ENCODE assay signal across 16 mouse cellular contexts in the genomic region with DNA sequence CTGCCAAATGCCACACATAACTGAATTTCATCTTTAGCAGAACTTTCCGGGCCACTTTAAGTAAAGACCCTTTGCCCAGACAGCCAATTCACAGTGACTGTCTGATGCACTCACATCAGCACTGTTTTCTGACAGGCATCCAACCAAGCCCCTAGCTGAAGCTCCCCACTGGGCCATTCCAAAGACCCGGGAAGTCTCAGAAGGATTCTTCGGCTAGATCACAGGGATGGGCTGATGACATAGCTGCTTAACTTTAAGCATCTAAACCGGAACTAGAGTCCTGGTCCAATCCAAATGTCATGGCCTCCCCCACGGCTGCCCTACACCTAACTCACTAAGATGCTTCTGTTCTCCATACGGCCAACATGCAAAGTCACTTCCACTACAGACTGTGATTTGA. TPM values are rescaled to one million over a fixed set of nuclear protein-coding genes. Genes with fewer than 3 reads are reported as not detected.
DNase-seq lines count a peak whose midpoint lies in the region; ATAC-seq and TF ChIP-seq lines count a peak whose summit lies in the region.
"Had no signal": no experiment of that assay in that cellular context is flagged by ENCODE, and none has a peak within 500 bp of the region (broad histone marks: within the 10 kb centered on the region; RNA-seq: fewer than 3 reads in every experiment).

No protein-coding gene starts in this region.

- intact Hi-C loops in gastrocnemius, postnatal 36 days (cut with DNase I), result no loop called here

- H3K9me3 ChIP-seq in heart, embryonic 10.5 days, result peaks cover 2% of the 10 kb centered on the region; the same call in 1 of the 2 replicates
- no peaks in the 10 kb centered on the region for H3K9me3 ChIP-seq in limb, embryonic 12.5 days
- no peaks in the 10 kb centered on the region for H3K9me3 ChIP-seq in limb, embryonic 10.5 days (replicated peaks)
- H3K9me3 ChIP-seq: heart, embryonic 12.5 days; intestine, embryonic 15.5 days; liver, embryonic 15.5 days had no signal

- H3K36me3 ChIP-seq in heart, embryonic 10.5 days, result peaks cover 2% of the 10 kb centered on the region
- peaks cover 4% of the 10 kb centered on the region for H3K36me3 ChIP-seq in limb, embryonic 12.5 days
- peaks cover 6% of the 10 kb centered on the region for H3K36me3 ChIP-seq in limb, embryonic 10.5 days
- H3K36me3 ChIP-seq: intestine, embryonic 15.5 days; liver, embryonic 15.5 days had no signal

- H3K4me3 ChIP-seq in heart, embryonic 10.5 days, result no peak overlapping the region
- no peak overlapping the region for H3K4me3 ChIP-seq in limb, embryonic 12.5 days (replicated peaks)
- H3K4me3 ChIP-seq in limb, embryonic 10.5 days, result no peak overlapping the region
- H3K4me3 ChIP-seq in embryonic fibroblast, embryonic 13.5 days (ENCODE audit: insufficient read depth, low read length), result no peak overlapping the region
- H3K4me3 ChIP-seq: erythroblast, embryonic 14.5 days; heart, embryonic 12.5 days; intestine, embryonic 15.5 days; left cerebral cortex, adult 2 months; liver, embryonic 15.5 days had no signal

- H3K27ac ChIP-seq in heart, embryonic 10.5 days, result 0 out of 2 replicates have a peak overlapping the region, but pooled peaks have one; percentile 1
- H3K27ac ChIP-seq in limb, embryonic 12.5 days, result peak overlapping the region; percentile 18; the same call in 1 of the 2 replicates
- no peak overlapping the region for H3K27ac ChIP-seq in limb, embryonic 10.5 days
- 0 out of 2 replicates have a peak overlapping the region, but pooled peaks have one; percentile 16 for H3K27ac ChIP-seq in embryonic fibroblast, embryonic 13.5 days (ENCODE audit: insufficient read depth, low read length)
- H3K27ac ChIP-seq: intestine, embryonic 15.5 days; left cerebral cortex, adult 2 months; liver, embryonic 15.5 days had no signal

- DNase-seq in heart, embryonic 10.5 days (ENCODE audit: low spot score), result no peak
- DNase-seq in heart, adult 18-20 months, result no peak
- no peak for DNase-seq in limb, embryonic 10.5 days (ENCODE audit: low spot score)
- DNase-seq in retina, embryonic 14.5 days (ENCODE audit: low spot score), result peak; percentile 23
- DNase-seq in gastrocnemius, postnatal 36 days, result no peak
- DNase-seq: adrenal gland, adult 8-10 months; cerebellum, adult 11-12 months; kidney, postnatal 14 days; right cerebral cortex, adult 18-20 months had no signal

- 84% methylated on average over 6 of the region's 6 CpGs for WGBS in heart, embryonic 10.5 days
- WGBS in limb, embryonic 12.5 days, result 81% methylated on average over 6 of the region's 6 CpGs
- 92% methylated on average over 6 of the region's 6 CpGs for WGBS in limb, embryonic 10.5 days

- H3K4me2 ChIP-seq in limb, embryonic 12.5 days, result no peak overlapping the region
- H3K4me2 ChIP-seq: heart, embryonic 12.5 days; intestine, embryonic 15.5 days; liver, embryonic 15.5 days had no signal

- no peak for ATAC-seq in limb, embryonic 12.5 days (ENCODE audit: insufficient number of reproducible peaks, insufficient read depth, low FRiP score, low TSS enrichment, low read depth)
- ATAC-seq: intestine, embryonic 15.5 days had no signal

- TF ChIP-seq CTCF in embryonic fibroblast, embryonic 13.5 days (IDR thresholded peaks at IDR 0.05; ENCODE audit: borderline replicate concordance, insufficient read depth, low read length), result no peak

- peaks cover 39% of the 10 kb centered on the region for H3K4me1 ChIP-seq in heart, embryonic 10.5 days
- H3K4me1 ChIP-seq in limb, embryonic 12.5 days (replicated peaks), result peaks cover 37% of the 10 kb centered on the region
- peaks cover 28% of the 10 kb centered on the region for H3K4me1 ChIP-seq in limb, embryonic 10.5 days
- peaks cover 31% of the 10 kb centered on the region for H3K4me1 ChIP-seq in embryonic fibroblast, embryonic 13.5 days (ENCODE audit: control insufficient read depth, insufficient read depth, low read length)

- no peak for TF ChIP-seq POLR2A in embryonic fibroblast, embryonic 13.5 days (IDR thresholded peaks at IDR 0.05; ENCODE audit: low read depth, low read length)

- H3K27me3 ChIP-seq in heart, embryonic 10.5 days (ENCODE audit: insufficient read depth, poor library complexity, severe bottlenecking), result no peaks in the 10 kb centered on the region
- no peaks in the 10 kb centered on the region for H3K27me3 ChIP-seq in limb, embryonic 12.5 days
- no peaks in the 10 kb centered on the region for H3K27me3 ChIP-seq in limb, embryonic 10.5 days (ENCODE audit: low read depth, poor library complexity, severe bottlenecking)
- H3K27me3 ChIP-seq: heart, embryonic 12.5 days; intestine, embryonic 15.5 days; liver, embryonic 15.5 days had no signal

- no peak overlapping the region for H3K9ac ChIP-seq in limb, embryonic 12.5 days (replicated peaks)
- H3K9ac ChIP-seq: heart, embryonic 12.5 days; intestine, embryonic 15.5 days; liver, embryonic 15.5 days had no signal

RNA-seq across cellular contexts. Expression of gene Map3k4, which starts 25.0 kb away (rescaled TPM):
- polyA plus RNA-seq in heart, embryonic 10.5 days (2016; fragmentation: Nextera tagmentation; extraction: Ambion mirVana), result 40.2 and 52.2 TPM in 2 replicates
- total RNA-seq in heart, adult 18-20 months (2021), result 10 to 100 TPM; 44.7 to 49.8 TPM
- 56.1 and 63.0 TPM in 2 replicates for polyA plus RNA-seq in limb, embryonic 12.5 days (2016; fragmentation: Nextera tagmentation; extraction: Ambion mirVana)
- polyA plus RNA-seq in limb, embryonic 10.5 days (2016; fragmentation: Nextera tagmentation; extraction: Ambion mirVana), result 47.8 and 49.9 TPM in 2 replicates
- 13.9 and 14.8 TPM in 2 replicates for polyA plus RNA-seq in embryonic fibroblast, embryonic 13.5 days (2011; ENCODE audit: insufficient read length, low read depth, missing spikeins)
- total RNA-seq in gastrocnemius, postnatal 36 days (2021), result 10 to 100 TPM; 25.0 to 27.0 TPM
